Comparison of ENCODE assay signal across 27 mouse cellular contexts in the genomic region with DNA sequence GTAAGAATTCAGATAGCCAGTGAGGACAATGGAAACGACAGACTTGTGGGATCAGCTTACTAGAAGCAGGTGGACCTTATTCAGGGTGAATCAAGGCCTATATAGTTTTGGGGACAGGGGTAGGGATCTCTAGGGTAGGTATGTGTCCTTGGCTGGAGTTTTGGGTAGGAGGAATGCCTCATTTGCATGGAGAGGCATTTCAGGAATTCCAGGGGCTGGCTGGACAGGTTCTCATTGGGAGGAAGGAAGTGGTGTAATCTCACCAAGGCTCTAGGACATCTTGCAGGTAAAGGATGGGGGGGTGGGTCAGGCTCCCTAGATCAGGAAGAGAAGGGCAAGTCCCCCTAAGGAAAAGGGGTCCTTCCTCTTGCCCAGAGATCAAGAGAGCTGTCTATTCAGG.
"Had no signal": no experiment of that assay in that cellular context is flagged by ENCODE, and none has a peak within 500 bp of the region (broad histone marks: within the 10 kb centered on the region; RNA-seq: fewer than 3 reads in every experiment).

No protein-coding gene starts in this region.

- H3K4me3 ChIP-seq: gastrocnemius, adult 2 months; heart, adult 2 months; hindbrain, embryonic 10.5 days; hindbrain, embryonic 12.5 days; intestine, embryonic 15.5 days; layer of hippocampus, adult 2 months; left cerebral cortex, adult 2 months; limb, embryonic 10.5 days; limb, embryonic 12.5 days; liver, embryonic 13.5 days; liver, embryonic 15.5 days had no signal

- H3K9ac ChIP-seq: hindbrain, embryonic 12.5 days; hindbrain, embryonic 14.5 days; intestine, embryonic 15.5 days; limb, embryonic 12.5 days; liver, embryonic 13.5 days; liver, embryonic 15.5 days; liver, postnatal 0 days had no signal

- H3K9me3 ChIP-seq: hindbrain, embryonic 10.5 days; hindbrain, embryonic 12.5 days; intestine, embryonic 15.5 days; limb, embryonic 10.5 days; limb, embryonic 12.5 days; liver, embryonic 13.5 days; liver, embryonic 15.5 days had no signal

- DNase-seq: gastrocnemius, adult 2 months; gastrocnemius, postnatal 10 days; gastrocnemius, postnatal 25 days; heart, adult 2 months; heart, postnatal 10 days; heart, postnatal 4 days; kidney, adult 8-10 months; kidney, postnatal 25 days; kidney, postnatal 4 days; liver; liver, embryonic 13.5 days; liver, postnatal 0 days had no signal

- H3K36me3 ChIP-seq: hindbrain, embryonic 10.5 days; hindbrain, embryonic 12.5 days; intestine, embryonic 15.5 days; limb, embryonic 10.5 days; limb, embryonic 12.5 days; liver, embryonic 13.5 days; liver, embryonic 15.5 days had no signal

- H3K4me1 ChIP-seq: hindbrain, embryonic 10.5 days; hindbrain, embryonic 12.5 days; intestine, embryonic 15.5 days; limb, embryonic 10.5 days; limb, embryonic 12.5 days; liver, embryonic 13.5 days; liver, embryonic 15.5 days had no signal

- H3K27ac ChIP-seq: gastrocnemius, adult 2 months; heart, adult 2 months; hindbrain, embryonic 10.5 days; hindbrain, embryonic 12.5 days; hindbrain, embryonic 14.5 days; intestine, embryonic 15.5 days; kidney, postnatal 0 days; layer of hippocampus, adult 2 months; left cerebral cortex, adult 2 months; limb, embryonic 10.5 days; limb, embryonic 12.5 days; liver, embryonic 13.5 days; liver, embryonic 15.5 days had no signal

- ATAC-seq: hindbrain, embryonic 16.5 days; inflammation-experienced regulatory T-cells, adult 6 months; intestine, embryonic 15.5 days; intestine, postnatal 0 days; liver, postnatal 0 days had no signal

- H3K4me2 ChIP-seq: heart, embryonic 11.5 days; hindbrain, embryonic 12.5 days; hindbrain, embryonic 14.5 days; intestine, embryonic 15.5 days; limb, embryonic 12.5 days; liver, embryonic 11.5 days; liver, embryonic 13.5 days; liver, embryonic 15.5 days had no signal

- H3K27me3 ChIP-seq: hindbrain, embryonic 12.5 days; intestine, embryonic 15.5 days; limb, embryonic 12.5 days; liver, embryonic 13.5 days had no signal
